Mouse (Mus musculus) brown adipose tissue, adult 24 weeks (tissue): ENCODE results near the gene Atpif1. TPM values are rescaled to one million over a fixed set of nuclear protein-coding genes. Genes with fewer than 3 reads are reported as not detected.

Experiments used
- H3K27ac ChIP-seq: fragments of 200-500 bp; replicated peaks from 2 replicates; pipeline ENCODE4 v1.5.1; 2012; ENCODE audit warnings: low read depth, mild to moderate bottlenecking, low read length
- H3K4me1 ChIP-seq: fragments of 200-500 bp; 2 replicates; pipeline ENCODE4 v1.6.1; 2012; ENCODE audit warnings: low read length, mixed read lengths; ENCODE audit not compliant: control insufficient read depth, insufficient read depth, insufficient read length
- H3K4me3 ChIP-seq: fragments of 200-500 bp; 2 replicates; pipeline ENCODE4 v1.5.1; 2012; ENCODE audit warnings: low read depth, mild to moderate bottlenecking, low read length, moderate library complexity; ENCODE audit not compliant: insufficient read depth
- polyA plus RNA-seq: library from polyadenylated mRNA; stranded (reverse); fragments of >200 nt; gene quantifications from 2 replicates; pipeline ENCODE4 v1.2.4, GENCODE M21; 2012; ENCODE audit not compliant: missing spikeins, insufficient read depth, insufficient read length

The Atpif1 gene
- polyA plus RNA-seq, 1 experiment, result 57.3 TPM

DNA sequence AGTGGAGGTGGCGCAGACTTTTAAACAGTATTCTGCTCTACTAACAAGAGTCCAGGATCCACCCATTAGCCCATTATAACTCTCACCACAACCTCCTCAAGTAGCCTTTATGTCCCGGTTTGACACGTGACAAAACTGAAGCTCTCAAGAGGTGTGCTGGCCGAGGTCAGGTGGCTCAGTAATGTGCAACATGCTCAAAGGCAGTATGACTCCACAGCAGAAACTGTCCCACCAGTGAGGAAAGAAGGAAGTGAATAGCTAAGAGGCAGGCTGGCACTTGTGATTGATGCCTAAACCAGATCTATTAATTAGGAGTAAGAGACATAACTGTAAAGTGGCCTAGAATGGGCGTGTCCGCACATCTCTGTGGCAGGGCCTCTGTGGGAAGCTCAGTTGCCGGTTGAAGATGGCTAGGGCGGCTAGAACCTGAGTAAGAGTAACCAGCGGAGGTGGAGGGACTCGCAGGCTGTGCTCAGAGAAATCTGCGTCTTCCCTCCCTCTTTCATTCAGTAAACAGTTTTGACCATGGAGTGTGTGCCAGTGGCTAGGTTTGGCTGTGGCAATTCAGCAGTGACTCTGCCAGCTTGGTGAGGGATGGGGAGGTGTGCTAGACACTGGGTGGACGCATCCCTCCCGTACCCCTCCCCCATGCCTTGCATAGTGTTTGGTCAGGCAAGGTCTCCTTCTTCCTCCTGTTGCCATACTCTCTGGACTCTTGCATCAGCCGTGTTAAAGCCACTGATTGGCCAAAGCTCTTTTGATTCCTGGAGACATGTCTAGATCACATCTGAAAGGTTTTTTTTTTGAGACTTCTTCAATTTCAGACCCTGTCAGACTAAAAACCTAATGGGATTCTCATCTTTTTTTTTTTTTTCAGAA, 19.8 kb downstream of the Atpif1 start:
- Histone ChIP-seq H3K27ac (no peak overlapping the region), H3K4me3 (no peak overlapping the region), H3K4me1 (no peaks in the 10 kb centered on the region; the same call in 1 of the 2 replicates)

GRCm38 (mm10) chr4:132512080-132512479, 21.4 kb downstream of the Atpif1 start:
- Histone ChIP-seq H3K4me1 (no peaks in the 10 kb centered on the region; the same call in 1 of the 2 replicates), H3K4me3 (no peak overlapping the region), H3K27ac (no peak overlapping the region)

- peak within 1 kb of the TSS; percentile 80 for H3K4me3 ChIP-seq
- no peaks in the 10 kb centered on the region; the same call in 1 of the 2 replicates for H3K4me1 ChIP-seq
- H3K27ac ChIP-seq, result peak within 1 kb of the TSS; percentile 63
These were observed 23.1 kb downstream of the Atpif1 start, which contains the start of gene Sesn2 for GRCm38 (mm10) chr4:132510352-132510798. Gene Sesn2, minus strand, starts transcription at chr4:132510501.

- peak overlapping the region; percentile 63 for H3K27ac ChIP-seq
- H3K4me3 ChIP-seq, result peak overlapping the region; percentile 80
- H3K4me1 ChIP-seq, result no peaks in the 10 kb centered on the region; the same call in 1 of the 2 replicates
These were observed 23.7 kb downstream of the Atpif1 start for GRCm38 (mm10) chr4:132509621-132510296.

- H3K27ac ChIP-seq, result no peak overlapping the region
- H3K4me1 ChIP-seq, result no peaks in the 10 kb centered on the region
- H3K4me3 ChIP-seq, result no peak overlapping the region
These were observed 26.2 kb downstream of the Atpif1 start for GRCm38 (mm10) chr4:132507210-132507609.

DNA sequence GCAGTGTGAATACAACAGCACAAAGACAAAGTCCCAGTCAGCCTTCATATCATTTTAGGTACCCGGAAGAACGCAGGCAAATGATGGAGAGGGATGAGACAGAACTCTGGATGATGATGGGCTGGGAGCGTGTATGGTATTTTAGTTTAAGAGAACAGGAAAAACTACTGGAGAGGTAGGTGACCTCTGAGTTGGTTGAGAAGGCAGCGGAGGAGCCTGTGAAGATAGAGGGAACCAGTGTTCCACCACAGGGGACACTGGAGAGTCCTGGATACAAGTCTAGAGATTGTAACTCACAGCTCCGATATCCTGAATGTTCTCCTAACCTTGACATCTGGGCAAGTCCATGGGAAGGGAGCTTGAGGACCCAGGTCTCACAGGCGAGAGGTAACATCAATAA, 27.2 kb downstream of the Atpif1 start:
- Histone ChIP-seq H3K4me3 (no peak overlapping the region), H3K27ac (no peak overlapping the region), H3K4me1 (no peaks in the 10 kb centered on the region)

DNA sequence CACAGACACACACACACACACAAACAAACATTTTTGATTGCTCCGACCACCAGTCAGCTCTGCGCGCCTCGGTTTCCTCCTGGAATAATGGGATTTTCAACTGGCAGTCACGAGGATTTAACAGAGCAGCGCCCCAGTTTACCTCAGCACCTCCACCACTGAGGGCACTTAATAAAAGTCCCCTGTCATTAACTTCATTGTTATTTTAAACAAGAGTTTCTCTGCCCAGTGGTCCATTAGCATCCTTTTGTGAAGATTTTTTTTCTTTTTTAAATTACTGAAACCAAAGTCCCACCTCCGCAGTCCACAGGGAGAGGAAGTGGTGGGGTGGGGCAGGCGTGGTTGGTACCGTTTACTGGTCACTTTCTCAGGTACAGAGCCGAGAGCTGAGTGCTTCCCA, 27.7 kb downstream of the Atpif1 start:
- Histone ChIP-seq H3K4me3 (no peak overlapping the region), H3K27ac (no peak overlapping the region)

GRCm38 (mm10) chr4:132505034-132505738, 28.3 kb downstream of the Atpif1 start:
- H3K4me1 ChIP-seq, result no peaks in the 10 kb centered on the region
- no peak overlapping the region for H3K4me3 ChIP-seq
- no peak overlapping the region for H3K27ac ChIP-seq

More for the DNA sequence above, 27.7 kb downstream of the Atpif1 start:
- no peaks in the 10 kb centered on the region for H3K4me1 ChIP-seq

GRCm38 (mm10) chr4:132503344-132503743, 30.1 kb downstream of the Atpif1 start:
- H3K4me3 ChIP-seq, result no peak overlapping the region
- H3K27ac ChIP-seq, result no peak overlapping the region
- H3K4me1 ChIP-seq, result no peaks in the 10 kb centered on the region

DNA sequence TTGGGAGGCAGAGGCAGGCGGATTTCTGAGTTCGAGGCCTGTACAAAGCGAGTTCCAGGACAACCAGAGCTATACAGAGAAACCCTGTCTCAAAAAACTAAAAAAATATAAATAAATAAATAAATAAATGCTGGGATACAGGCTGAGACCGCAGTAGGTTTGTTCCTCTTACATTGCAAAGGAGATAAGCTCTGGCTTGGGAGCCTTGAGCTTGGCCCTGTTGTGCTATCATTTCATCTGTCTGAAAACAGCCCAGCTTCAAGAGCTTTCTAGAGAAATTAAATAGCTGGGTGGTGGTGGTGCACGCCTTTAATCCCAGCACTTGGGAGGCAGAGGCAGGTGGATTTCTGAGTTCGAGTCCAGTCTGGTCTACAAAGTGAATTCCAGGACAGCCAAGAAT, 31.8 kb downstream of the Atpif1 start:
- H3K4me3 ChIP-seq, result no peak overlapping the region
- no peaks in the 10 kb centered on the region for H3K4me1 ChIP-seq
- no peak overlapping the region for H3K27ac ChIP-seq

DNA sequence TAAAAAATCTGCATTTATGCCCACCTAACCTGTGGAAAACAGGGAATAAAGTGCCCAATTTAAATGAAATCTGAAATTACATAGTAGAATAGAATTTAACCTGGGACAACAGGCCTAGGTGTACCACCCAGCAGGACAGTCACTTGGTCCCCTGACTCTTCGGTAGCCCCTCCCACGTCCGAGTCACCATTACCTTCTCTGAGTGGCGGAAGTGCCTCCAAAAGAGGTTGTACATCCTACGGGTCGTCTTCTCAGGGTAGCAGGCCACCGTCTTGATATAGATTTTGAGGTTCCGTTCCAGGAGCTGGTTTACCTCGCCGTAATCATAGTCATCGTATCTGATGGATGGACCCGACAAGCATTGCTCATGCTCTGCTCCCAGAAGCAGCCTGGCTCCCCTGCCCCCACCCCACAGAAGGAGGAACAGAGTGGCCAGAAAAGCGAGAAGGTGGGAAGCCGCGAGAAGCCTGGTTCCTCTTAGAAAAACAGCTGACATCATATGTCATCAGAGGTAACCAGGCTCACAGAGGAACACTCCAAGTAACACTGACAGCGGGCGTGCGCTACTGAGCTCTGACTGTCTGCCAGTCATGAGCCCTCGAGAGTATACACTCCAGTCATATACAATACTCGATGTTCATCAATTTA, 39.1 kb downstream of the Atpif1 start:
- no peak overlapping the region for H3K4me3 ChIP-seq
- H3K4me1 ChIP-seq, result peaks cover 14% of the 10 kb centered on the region
- H3K27ac ChIP-seq, result no peak overlapping the region

GRCm38 (mm10) chr4:132492178-132493060, 41.0 kb downstream of the Atpif1 start:
- Histone ChIP-seq H3K4me3 (no peak overlapping the region), H3K4me1 (peaks cover 14% of the 10 kb centered on the region), H3K27ac (peak overlapping the region; percentile 91)

- Histone ChIP-seq H3K27ac (peak overlapping the region; percentile 91), H3K4me1 (peaks cover 14% of the 10 kb centered on the region), H3K4me3 (no peak overlapping the region)
These were observed 41.7 kb downstream of the Atpif1 start for GRCm38 (mm10) chr4:132491748-132492147.

DNA sequence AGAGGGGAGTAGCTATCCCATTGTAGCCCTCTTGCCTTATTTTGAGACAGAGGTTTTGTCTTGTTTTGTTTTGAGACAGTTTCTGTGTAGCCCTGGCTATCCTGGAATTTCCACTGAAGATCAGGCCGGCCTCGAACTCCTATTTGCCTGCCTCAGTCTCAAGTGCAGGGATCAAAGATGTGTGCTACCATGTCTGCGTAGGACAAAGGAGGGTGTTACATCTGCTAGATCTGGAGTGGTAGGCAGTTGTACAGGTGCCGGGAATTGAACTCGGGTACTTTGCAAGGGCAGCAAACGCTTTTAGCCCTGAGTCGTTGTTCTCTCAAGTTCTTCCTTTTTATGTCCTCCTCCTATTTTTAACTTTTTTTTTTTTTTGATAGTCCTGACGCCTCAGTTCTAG, 42.4 kb downstream of the Atpif1 start:
- Histone ChIP-seq H3K27ac (peak overlapping the region; percentile 79), H3K4me1 (peaks cover 14% of the 10 kb centered on the region), H3K4me3 (no peak overlapping the region)
